Mouse (Mus musculus) intestine, embryonic 14.5 days (tissue): ENCODE results near the gene Vps11. TPM values are rescaled to one million over a fixed set of nuclear protein-coding genes. Genes with fewer than 3 reads are reported as not detected.
A peak's percentile ranks its signal among the peaks of the same experiment; 100 is the strongest.
"Not testable (repeated sequence)": the region's sequence is repeated elsewhere in the genome, so short reads cannot be mapped to it uniquely, and the experiment has no call there.

Source experiments
- ATAC-seq: fragments of 200-750 bp; cut with Nextera tagmentation; replicated peaks from 2 replicates; pipeline ENCODE4 v1.8.0; 2017; ENCODE audit warnings: low read depth, moderate number of reproducible peaks, moderate TSS enrichment, moderate library complexity; ENCODE audit not compliant: low FRiP score, low TSS enrichment
- DNase-seq: peaks from one replicate; pipeline ENCODE4 v3.0.0-alpha.2; 2018; ENCODE audit warnings: low spot score
- H3K27ac ChIP-seq: fragments of 300-500 bp; sonication (generic); 2 replicates; pipeline ENCODE4 v1.5.1; 2014; ENCODE audit warnings: low read depth, mild to moderate bottlenecking, control low read depth
- H3K27me3 ChIP-seq: fragments of 300-500 bp; sonication (generic); replicated peaks from 2 replicates; pipeline ENCODE4 v1.6.1; 2014; ENCODE audit warnings: low read length, control low read depth; ENCODE audit not compliant: control insufficient read depth, insufficient read depth
- H3K36me3 ChIP-seq: fragments of 300-500 bp; sonication (generic); 2 replicates; pipeline ENCODE4 v1.6.1; 2014; ENCODE audit warnings: low read length, control low read depth; ENCODE audit not compliant: control insufficient read depth, insufficient read depth
- H3K4me1 ChIP-seq: fragments of 300-500 bp; sonication (generic); replicated peaks from 2 replicates; pipeline ENCODE4 v1.6.1; 2014; ENCODE audit warnings: low read length, control low read depth, mixed read lengths; ENCODE audit not compliant: control insufficient read depth, insufficient read depth
- H3K4me2 ChIP-seq: fragments of 300-500 bp; sonication (generic); 2 replicates; pipeline ENCODE4 v1.6.1; 2014; ENCODE audit warnings: low read length
- H3K4me3 ChIP-seq: fragments of 300-500 bp; sonication (generic); 2 replicates; pipeline ENCODE4 v1.5.1; 2014; ENCODE audit warnings: low read depth, low read length, control low read depth, mixed read lengths
- H3K9ac ChIP-seq: fragments of 300-500 bp; sonication (generic); 2 replicates; pipeline ENCODE4 v1.6.1; 2014; ENCODE audit warnings: mild to moderate bottlenecking, low read length
- H3K9me3 ChIP-seq: fragments of 300-500 bp; sonication (generic); 2 replicates; pipeline ENCODE4 v1.6.1; 2016; ENCODE audit warnings: low read length, control low read depth; ENCODE audit not compliant: control insufficient read depth
- WGBS: fragments of 180-500 bp; shearing (Covaris S2); extraction: QIAGEN DNeasy Blood & Tissue Kit; methylation state at CpG from one replicate; pipeline ENCODE4 v1.1.7; 2014; 5-methylcytosine and 5-hydroxymethylcytosine counted together
- polyA plus RNA-seq: library from polyadenylated mRNA; unstranded; fragments of >200 nt; fragmentation: Nextera tagmentation; extraction: Ambion mirVana; gene quantifications from 2 replicates; pipeline ENCODE4 v1.2.1, GENCODE M21; 2014

Gene Vps11
- polyA plus RNA-seq, 1 experiment from 2014 or later, result 25.3 TPM

DNA sequence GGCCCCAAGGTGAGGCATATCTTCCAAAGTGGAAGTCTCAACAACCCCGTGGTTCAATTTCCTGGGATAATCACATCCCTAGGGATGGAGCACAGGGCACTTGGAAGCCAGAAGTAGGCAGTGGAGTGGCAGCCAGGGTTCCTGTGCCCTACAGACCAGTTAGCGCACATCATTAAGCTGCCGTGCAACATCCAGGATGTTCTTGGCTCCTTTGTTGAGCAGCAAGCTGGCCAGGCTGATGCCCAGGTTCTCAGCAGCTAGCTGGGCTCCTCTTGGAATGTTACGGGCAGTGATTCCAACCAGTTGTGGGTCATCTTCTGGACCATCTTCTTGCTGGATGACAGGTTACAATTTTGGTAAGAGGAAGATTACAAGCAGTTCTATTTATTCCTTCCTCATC is 25.0 kb downstream of the Vps11 start:
- not testable (repeated sequence) for H3K27ac ChIP-seq, H3K27me3 ChIP-seq, DNase-seq, ATAC-seq, H3K9me3 ChIP-seq
- Histone ChIP-seq H3K36me3 (peaks cover 52% of the 10 kb centered on the region), H3K9ac (peak overlapping the region; percentile 96), H3K4me3 (peak overlapping the region; percentile 83), H3K4me2 (peak overlapping the region; percentile 72), H3K4me1 (peaks cover 11% of the 10 kb centered on the region)
- 31% methylated on average over 4 of the region's 4 CpGs for WGBS

DNA sequence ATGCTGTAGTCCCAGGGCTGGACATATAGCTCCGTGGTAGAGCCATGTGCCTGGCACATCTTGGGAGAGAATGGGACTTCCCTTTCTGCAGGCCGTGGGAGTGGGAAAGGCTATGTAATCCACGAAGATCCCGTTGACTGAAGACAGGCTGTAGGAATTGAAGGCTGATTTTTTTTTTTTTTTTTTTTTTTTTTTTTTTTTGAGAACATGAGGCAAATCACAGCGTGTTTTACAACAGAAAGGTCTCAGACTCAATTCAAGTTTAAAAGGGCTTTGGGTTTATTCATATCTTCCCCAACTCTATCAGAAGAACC is 25.4 kb downstream of the Vps11 start:
- peaks cover 54% of the 10 kb centered on the region for H3K36me3 ChIP-seq
- ATAC-seq (no peak), DNase-seq (no peak)
- H3K27ac ChIP-seq, result peak overlapping the region; percentile 95
- peaks cover 11% of the 10 kb centered on the region for H3K4me1 ChIP-seq
- H3K4me3 ChIP-seq, result peak overlapping the region; percentile 83
- H3K9ac ChIP-seq, result peak overlapping the region; percentile 96
- peak overlapping the region; percentile 72 for H3K4me2 ChIP-seq
- no peaks in the 10 kb centered on the region for H3K27me3 ChIP-seq
- H3K9me3 ChIP-seq, result no peaks in the 10 kb centered on the region
- WGBS, result under 1% methylated on average over 5 of the region's 5 CpGs

GRCm38 (mm10) chr9:44335331-44336092 is 26.0 kb downstream of the Vps11 start:
- under 1% methylated on average over 50 of the region's 50 CpGs for WGBS
- H3K4me1 ChIP-seq, result peaks cover 11% of the 10 kb centered on the region
- DNase-seq, result peak; percentile 80
- no peaks in the 10 kb centered on the region for H3K9me3 ChIP-seq
- H3K4me3 ChIP-seq, result peak overlapping the region; percentile 83
- peak overlapping the region; percentile 72 for H3K4me2 ChIP-seq
- ATAC-seq, result no peak; the same call in 1 of the 2 replicates
- peak overlapping the region; percentile 96 for H3K9ac ChIP-seq
- peak overlapping the region; percentile 95 for H3K27ac ChIP-seq
- H3K27me3 ChIP-seq, result no peaks in the 10 kb centered on the region
- H3K36me3 ChIP-seq, result peaks cover 54% of the 10 kb centered on the region

GRCm38 (mm10) chr9:44334396-44335330 is 26.8 kb downstream of the Vps11 start, which contains the start of gene H2afx:
TSS of gene H2afx (plus strand) at chr9:44334694.
- ATAC-seq, result peak; percentile 93
- Histone ChIP-seq H3K4me2 (peak within 1 kb of the TSS; percentile 72), H3K4me1 (peaks cover 11% of the 10 kb centered on the region), H3K27me3 (no peaks in the 10 kb centered on the region), H3K27ac (peak within 1 kb of the TSS; percentile 95), H3K9ac (peak within 1 kb of the TSS; percentile 96), H3K4me3 (peak within 1 kb of the TSS; percentile 83), H3K36me3 (peaks cover 63% of the 10 kb centered on the region), H3K9me3 (no peaks in the 10 kb centered on the region)
- WGBS, result under 1% methylated on average over 86 of the region's 91 CpGs
- peak; percentile 99 for DNase-seq

- ATAC-seq (no peak), DNase-seq (no peak)
- H3K9me3 ChIP-seq, result no peaks in the 10 kb centered on the region
- peaks cover 12% of the 10 kb centered on the region for H3K4me1 ChIP-seq
- no peak overlapping the region for H3K27ac ChIP-seq
- H3K4me3 ChIP-seq, result no peak overlapping the region
- WGBS, result 96% methylated on average over 13 of the region's 13 CpGs
- H3K4me2 ChIP-seq, result no peak overlapping the region
- no peak overlapping the region for H3K9ac ChIP-seq
- peaks cover 70% of the 10 kb centered on the region for H3K36me3 ChIP-seq
- no peaks in the 10 kb centered on the region for H3K27me3 ChIP-seq
Measured at GRCm38 (mm10) chr9:44332918-44333638, 28.4 kb downstream of the Vps11 start.

DNA sequence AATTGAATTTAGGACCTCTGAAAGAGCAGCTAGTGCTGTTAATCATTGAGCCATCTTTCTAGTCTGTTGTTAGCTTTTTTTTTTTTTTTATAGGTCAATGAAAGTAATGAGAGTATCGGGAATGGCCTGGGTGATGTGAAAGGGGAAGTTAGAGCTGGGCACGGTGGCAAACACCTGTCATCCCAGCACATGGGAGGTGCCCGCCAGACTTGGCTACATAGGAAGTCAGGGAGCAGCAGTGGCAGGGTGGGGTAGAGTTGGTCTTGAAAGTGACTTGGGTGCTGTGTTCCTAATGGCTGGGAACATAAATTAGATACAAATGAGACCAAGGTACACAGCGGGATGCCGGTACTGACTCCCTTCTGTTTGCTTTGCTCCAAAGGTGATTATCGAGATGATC is 30.7 kb downstream of the Vps11 start:
- no peaks in the 10 kb centered on the region for H3K9me3 ChIP-seq
- peaks cover 11% of the 10 kb centered on the region for H3K4me1 ChIP-seq
- 86% methylated on average over 6 of the region's 6 CpGs for WGBS
- H3K27ac ChIP-seq, result no peak overlapping the region
- H3K36me3 ChIP-seq, result peaks cover 60% of the 10 kb centered on the region
- no peak for DNase-seq
- no peaks in the 10 kb centered on the region for H3K27me3 ChIP-seq
- H3K4me2 ChIP-seq, result no peak overlapping the region
- H3K4me3 ChIP-seq, result no peak overlapping the region
- no peak for ATAC-seq
- H3K9ac ChIP-seq, result no peak overlapping the region

GRCm38 (mm10) chr9:44327926-44328325 is 33.5 kb downstream of the Vps11 start:
- Histone ChIP-seq H3K9me3 (no peaks in the 10 kb centered on the region), H3K4me2 (peak overlapping the region; percentile 68), H3K27me3 (no peaks in the 10 kb centered on the region), H3K36me3 (peaks cover 49% of the 10 kb centered on the region), H3K4me3 (peak overlapping the region; percentile 65; the same call in 1 of the 2 replicates), H3K27ac (no peak overlapping the region), H3K9ac (peak overlapping the region; percentile 16; the same call in 1 of the 2 replicates), H3K4me1 (peaks cover 11% of the 10 kb centered on the region)
- WGBS, result 91% methylated on average over 5 of the region's 5 CpGs
- DNase-seq (no peak), ATAC-seq (no peak)

- WGBS, result under 1% methylated on average over 22 of the region's 22 CpGs
- H3K4me1 ChIP-seq, result peaks cover 11% of the 10 kb centered on the region
- H3K9me3 ChIP-seq, result no peaks in the 10 kb centered on the region
- no peaks in the 10 kb centered on the region for H3K27me3 ChIP-seq
- H3K4me3 ChIP-seq, result peak overlapping the region; percentile 65
- H3K27ac ChIP-seq, result peak overlapping the region; percentile 86
- H3K36me3 ChIP-seq, result peaks cover 42% of the 10 kb centered on the region
- peak overlapping the region; percentile 68 for H3K4me2 ChIP-seq
- H3K9ac ChIP-seq, result peak overlapping the region; percentile 70
- DNase-seq, result peak; percentile 74
- peak; percentile 48; the same call in 1 of the 2 replicates for ATAC-seq
Measured at GRCm38 (mm10) chr9:44327064-44327711, 34.3 kb downstream of the Vps11 start.
